Mouse (Mus musculus) ovary, adult 18-20 months (tissue): Measurements from ENCODE around the gene Rnf215.
"Not testable (repeated sequence)": the region's sequence is repeated elsewhere in the genome, so short reads cannot be mapped to it uniquely, and the experiment has no call there.

Experiments used
- DNase-seq: peaks from one replicate; pipeline ENCODE4 v3.0.0; 2022; ENCODE audit warnings: low spot score, mixed read lengths

The Rnf215 gene

GRCm38 (mm10) chr11:4148120-4148519 lies 13.1 kb downstream of the Rnf215 start:
- DNase-seq = no peak

DNA sequence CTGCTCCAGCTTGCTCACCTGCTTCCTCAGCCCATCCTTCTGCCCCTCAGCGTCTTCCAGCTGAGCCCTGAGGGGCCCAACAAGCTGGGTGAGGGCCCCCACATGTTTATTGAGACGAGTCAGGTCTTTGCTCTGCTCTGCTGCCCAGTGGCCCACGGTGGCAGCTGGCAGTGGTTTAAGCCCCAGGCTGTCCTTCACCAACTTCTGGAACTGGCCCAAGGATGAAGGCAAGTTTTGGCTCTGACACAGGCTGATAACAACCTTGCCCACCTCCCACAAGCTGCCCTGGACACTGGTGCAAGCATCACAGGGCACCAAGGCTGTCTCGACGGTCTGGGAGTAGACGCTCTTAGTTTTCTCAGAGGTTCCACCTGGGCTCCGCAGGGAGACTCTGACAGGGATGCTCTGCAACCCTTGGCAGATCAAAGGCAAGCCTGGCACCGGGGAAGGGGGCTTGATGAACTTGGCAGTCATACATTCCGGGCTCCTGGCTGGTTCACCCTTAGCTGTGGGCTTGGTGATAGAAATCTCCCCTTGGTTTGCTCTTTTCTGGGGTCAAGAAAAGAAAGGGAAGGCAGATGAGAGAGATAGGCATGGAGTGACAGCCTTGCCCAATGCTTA lies 13.6 kb downstream of the Rnf215 start:
- peak; percentile 33 for DNase-seq

- DNase-seq = no peak
Observed at GRCm38 (mm10) chr11:4149886-4150285, 14.9 kb downstream of the Rnf215 start.

DNA sequence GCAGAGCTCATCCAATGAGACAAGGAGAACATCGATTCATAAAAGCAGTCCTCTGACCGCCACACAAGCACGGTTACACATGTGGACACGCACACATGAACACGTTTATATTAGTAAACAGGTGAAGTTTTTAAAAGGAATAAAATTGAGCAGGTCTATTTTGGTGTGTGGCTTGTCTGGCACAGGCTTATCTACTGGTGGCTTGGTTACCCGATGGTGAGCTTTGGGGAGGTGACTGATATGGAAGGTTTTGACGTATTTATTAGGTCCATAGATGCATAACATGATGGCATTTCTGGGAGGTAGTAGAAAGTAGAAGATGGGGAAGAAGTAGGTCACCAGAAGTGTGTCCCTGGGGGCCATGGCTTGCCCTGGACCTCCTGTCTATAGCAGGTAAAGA lies 18.7 kb downstream of the Rnf215 start:
- no peak for DNase-seq

DNA sequence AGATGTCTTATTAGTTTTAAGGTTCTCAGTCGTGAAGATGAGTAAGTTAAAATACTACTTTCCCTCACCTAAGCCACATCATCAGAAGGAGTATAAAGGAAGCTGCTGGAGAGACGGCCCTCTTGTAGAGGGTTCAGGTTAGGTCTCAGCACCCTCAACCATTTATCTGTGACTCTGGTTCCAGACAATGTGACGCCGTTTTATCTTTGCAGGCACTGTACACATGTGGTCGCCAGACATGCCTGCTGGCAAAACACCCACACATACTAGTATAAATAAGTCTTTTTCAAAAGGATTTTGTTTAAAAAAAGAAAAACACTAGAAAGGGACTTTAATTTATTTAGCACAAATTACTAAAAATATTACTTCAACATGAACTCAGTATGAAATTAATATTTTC lies 20.6 kb downstream of the Rnf215 start:
- DNase-seq = no peak

DNA sequence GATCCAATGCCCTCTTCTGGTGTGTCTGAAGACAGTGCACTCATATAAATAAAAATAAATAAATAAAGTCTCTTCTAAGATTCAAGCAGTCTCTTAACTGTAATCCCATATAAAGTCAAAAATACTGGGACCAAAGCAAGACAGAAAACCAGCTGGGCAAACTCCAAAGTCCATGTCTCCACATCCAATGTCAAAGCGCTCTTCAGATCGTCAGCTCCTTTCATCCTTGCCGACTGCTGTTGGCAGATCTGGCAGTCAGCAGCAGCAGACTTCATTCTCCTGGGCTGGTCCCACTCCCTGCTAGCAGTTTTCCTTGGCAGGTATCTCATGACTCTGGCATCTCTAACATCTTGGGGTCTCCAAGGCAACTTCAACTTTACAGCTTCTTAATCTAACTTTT lies 23.7 kb downstream of the Rnf215 start:
- no peak for DNase-seq

DNA sequence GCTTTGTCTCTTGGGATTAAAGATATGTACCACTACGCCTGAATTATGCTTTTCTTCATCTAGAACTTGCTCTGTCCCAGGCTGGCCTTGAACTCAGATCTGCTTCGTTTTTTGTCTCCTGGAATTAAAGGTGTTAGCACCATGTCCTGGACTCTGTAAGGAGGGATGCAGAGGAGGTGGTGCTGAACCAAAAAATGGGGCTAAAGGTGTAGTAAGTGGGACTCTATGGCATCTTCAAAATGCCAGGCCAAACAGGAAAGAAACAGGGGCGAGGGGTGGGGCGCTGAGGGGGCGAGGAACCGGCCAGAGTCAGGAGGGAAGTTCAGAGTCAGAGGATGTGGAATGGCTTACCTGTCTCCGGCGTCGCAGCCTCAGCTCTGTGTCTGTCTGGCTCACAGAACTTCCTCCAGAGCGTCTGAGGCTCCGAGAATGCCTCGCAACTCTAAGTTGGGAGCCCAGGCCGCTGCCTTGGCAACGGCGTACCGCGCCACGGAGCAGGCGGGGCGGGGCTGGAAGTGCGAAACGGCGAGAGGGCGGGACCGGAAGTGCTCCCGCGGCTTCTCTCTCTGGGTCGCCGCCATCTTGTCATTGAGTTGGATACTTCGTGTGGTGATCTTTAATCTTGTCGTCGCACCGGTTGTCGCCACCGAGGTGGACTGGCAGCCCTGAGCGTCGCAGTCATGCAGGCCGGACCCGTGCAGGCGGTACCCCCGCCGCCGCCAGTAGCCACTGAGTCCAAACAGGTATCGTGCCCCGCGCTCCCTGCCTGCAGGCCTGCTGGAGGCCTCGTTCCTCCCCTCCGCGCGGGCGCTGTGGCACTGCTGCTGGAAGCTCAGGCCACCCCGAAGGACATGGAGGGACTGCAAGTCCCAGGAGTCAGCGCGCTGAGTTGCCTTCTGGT lies 25.1 kb downstream of the Rnf215 start, which contains the start of the genes Ccdc157 and Sf3a1:
Ccdc157 (minus strand) TSS at position 486 of the 901 bp plus-strand sequence.
Sf3a1 (plus strand) TSS at position 543 of the 901 bp plus-strand sequence.
- DNase-seq = peak; percentile 85

- no peak for DNase-seq
Observed at GRCm38 (mm10) chr11:4160758-4161480, 25.9 kb downstream of the Rnf215 start.

DNA sequence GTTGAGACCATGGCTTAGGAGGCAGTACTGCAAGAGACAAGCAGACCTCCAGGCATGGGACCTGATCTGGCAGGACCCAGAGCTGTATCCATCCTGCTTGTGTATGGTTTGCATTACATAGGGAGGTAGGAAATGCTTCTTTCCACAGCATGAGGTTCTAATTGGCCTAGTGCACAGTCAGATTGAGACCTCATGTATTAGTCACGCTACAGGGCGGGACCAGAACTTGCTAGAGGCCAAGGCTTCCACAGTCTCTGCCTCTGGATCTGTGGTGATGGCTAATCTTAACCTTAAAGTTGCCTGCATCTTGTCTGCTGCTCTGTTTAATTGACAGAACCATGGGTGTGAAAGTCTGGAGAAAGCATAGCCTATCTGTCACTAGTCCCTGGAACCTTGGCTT lies 29.7 kb downstream of the Rnf215 start:
- DNase-seq = no peak

GRCm38 (mm10) chr11:4166467-4167090 lies 31.6 kb downstream of the Rnf215 start:
- no peak for DNase-seq

DNA sequence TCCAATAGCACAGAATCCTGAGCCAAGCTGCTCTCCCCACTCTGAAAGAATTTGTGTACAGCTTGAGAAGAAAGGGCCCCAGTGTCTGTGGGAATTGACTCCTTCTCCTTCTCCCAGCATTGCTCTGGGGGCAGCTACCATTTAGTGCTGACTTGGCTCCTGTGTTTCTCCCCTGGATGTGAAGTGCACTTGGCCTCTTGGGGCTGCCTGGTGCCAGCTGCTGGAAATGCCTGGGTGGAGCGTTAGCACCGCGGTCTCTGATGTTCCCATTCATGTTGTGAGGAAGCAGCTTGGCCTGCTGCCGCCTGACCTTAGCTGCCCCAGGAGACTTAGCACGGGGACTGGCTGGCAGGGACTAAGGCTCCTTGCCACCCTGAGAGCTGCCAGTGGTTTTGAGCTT lies 39.6 kb downstream of the Rnf215 start:
- DNase-seq = no peak

GRCm38 (mm10) chr11:4177716-4178115 lies 42.7 kb downstream of the Rnf215 start:
- DNase-seq = no peak

DNA sequence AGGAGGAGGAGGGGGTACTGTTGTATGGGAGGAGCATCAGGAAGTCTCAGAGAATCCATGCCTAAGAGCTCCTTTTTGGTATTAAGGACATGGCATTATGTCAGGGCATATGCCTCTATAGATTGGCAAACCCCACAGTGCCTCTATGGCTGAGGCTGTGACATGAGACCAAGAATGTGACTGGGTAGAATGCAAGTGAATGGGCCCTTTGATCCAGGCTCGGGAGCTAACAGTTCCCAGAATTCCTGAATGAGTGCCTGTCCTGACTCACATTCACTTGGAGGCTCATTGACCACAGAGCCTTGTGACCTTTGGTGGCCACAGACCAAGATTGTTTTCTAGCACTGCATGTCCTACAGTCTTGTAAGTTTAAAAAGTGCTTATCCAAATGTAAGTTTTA lies 47.1 kb downstream of the Rnf215 start:
- DNase-seq = no peak

- no peak for DNase-seq
Observed at GRCm38 (mm10) chr11:4183511-4183910, 48.5 kb downstream of the Rnf215 start.

GRCm38 (mm10) chr11:4184251-4184952 lies 49.4 kb downstream of the Rnf215 start:
- no peak for DNase-seq

DNA sequence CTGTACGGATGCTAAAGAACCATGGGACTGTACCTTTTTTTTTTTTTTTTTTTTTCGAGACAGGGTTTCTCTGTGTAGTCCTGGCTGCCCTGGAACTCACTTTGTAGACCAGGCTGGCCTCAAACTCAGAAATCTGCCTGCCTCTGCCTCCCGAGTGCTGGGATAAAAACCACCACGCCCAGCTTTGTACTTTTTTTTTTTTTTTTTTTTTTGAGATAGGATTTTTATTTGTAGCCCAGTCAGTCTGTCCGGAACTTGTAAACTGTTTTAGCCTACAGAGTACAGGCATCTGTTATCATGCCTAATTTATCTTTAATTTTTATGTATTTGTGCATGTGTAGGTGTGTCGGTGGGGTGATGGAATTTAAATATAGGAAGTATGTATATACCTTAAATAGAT lies 50.5 kb downstream of the Rnf215 start:
- DNase-seq = not testable (repeated sequence)

GRCm38 (mm10) chr11:4186486-4187317 lies 51.7 kb downstream of the Rnf215 start, which contains the start of gene Tbc1d10a:
Tbc1d10a (plus strand) TSS chr11:4186789.
- DNase-seq = peak; percentile 98

- DNase-seq = no peak
Observed at GRCm38 (mm10) chr11:4187318-4187700, 52.3 kb downstream of the Rnf215 start.

- DNase-seq = peak; percentile 50
Observed at GRCm38 (mm10) chr11:4189182-4189581, 54.2 kb downstream of the Rnf215 start.

DNA sequence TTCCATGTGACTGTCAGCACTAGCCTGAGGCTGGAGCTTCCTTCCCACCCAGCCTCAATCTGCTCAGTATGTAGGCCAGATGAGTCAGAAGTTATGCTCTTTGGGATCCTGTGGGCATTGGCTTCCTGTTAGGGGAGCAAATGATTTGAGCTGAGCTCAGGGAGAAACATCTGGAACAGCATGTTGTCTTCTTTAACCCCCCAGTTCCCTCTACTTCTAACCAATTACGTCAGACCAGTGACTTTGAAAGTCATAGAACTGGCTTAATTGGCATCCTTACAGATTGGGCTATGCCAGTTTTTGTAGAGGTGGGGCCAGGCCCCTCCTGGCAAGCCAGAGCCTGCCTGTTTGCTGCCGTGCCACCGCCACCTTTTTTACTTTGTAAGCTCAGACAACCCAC lies 55.7 kb downstream of the Rnf215 start:
- DNase-seq = no peak
